Mouse (Mus musculus) liver, embryonic 12.5 days (tissue): Measurements from ENCODE around the gene Mbtd1. TPM values are rescaled to one million over a fixed set of nuclear protein-coding genes. Genes with fewer than 3 reads are reported as not detected.

Experiments
- ATAC-seq: fragments of 200-750 bp; cut with Nextera tagmentation; 2 replicates; pipeline ENCODE4 v1.8.0; 2017; ENCODE audit warnings: moderate number of reproducible peaks, mild to moderate bottlenecking, moderate library complexity
- H3K27ac ChIP-seq: fragments of 300-500 bp; sonication (generic); 2 replicates; pipeline ENCODE4 v1.5.1; 2016; ENCODE audit warnings: mild to moderate bottlenecking
- H3K27me3 ChIP-seq: fragments of 300-500 bp; sonication (generic); replicated peaks from 2 replicates; pipeline ENCODE4 v1.6.1; 2016; ENCODE audit warnings: mild to moderate bottlenecking, moderate library complexity
- H3K36me3 ChIP-seq: fragments of 300-500 bp; sonication (generic); 2 replicates; pipeline ENCODE4 v1.6.1; 2016; ENCODE audit warnings: mild to moderate bottlenecking, moderate library complexity
- H3K4me1 ChIP-seq: fragments of 300-500 bp; sonication (generic); 2 replicates; pipeline ENCODE4 v1.6.1; 2016
- H3K4me2 ChIP-seq: fragments of 300-500 bp; sonication (generic); 2 replicates; pipeline ENCODE4 v1.6.1; 2016; ENCODE audit warnings: mild to moderate bottlenecking, moderate library complexity
- H3K4me3 ChIP-seq: fragments of 300-500 bp; sonication (generic); 2 replicates; pipeline ENCODE4 v1.5.1; 2016; ENCODE audit warnings: mild to moderate bottlenecking, moderate library complexity
- H3K9ac ChIP-seq: fragments of 300-500 bp; sonication (generic); 2 replicates; pipeline ENCODE4 v1.6.1; 2016; ENCODE audit warnings: mild to moderate bottlenecking, moderate library complexity
- H3K9me3 ChIP-seq: fragments of 300-500 bp; sonication (generic); replicated peaks from 2 replicates; pipeline ENCODE4 v1.6.1; 2016; ENCODE audit warnings: mild to moderate bottlenecking, moderate library complexity
- WGBS: fragments of 180-500 bp; shearing (Covaris S2); methylation state at CpG from one replicate; pipeline ENCODE4 v1.1.7; 2016; ENCODE audit not compliant: insufficient replicate concordance; 5-methylcytosine and 5-hydroxymethylcytosine counted together
- polyA plus RNA-seq: library from polyadenylated mRNA; unstranded; fragments of >200 nt; fragmentation: Nextera tagmentation; extraction: Ambion mirVana; gene quantifications from 2 replicates; pipeline ENCODE4 v1.2.1, GENCODE M21; 2016

Mbtd1 gene
- polyA plus RNA-seq, 1 experiment from 2014 or later: 12.8 TPM

GRCm38 (mm10) chr11:93995720-93996305 lies 110.2 kb downstream of the Mbtd1 start, which contains the start of gene Spag9:
Gene Spag9 (plus strand): TSS chr11:93996091.
- Histone ChIP-seq H3K4me2 (peak within 1 kb of the TSS; percentile 99), H3K4me3 (peak within 1 kb of the TSS; percentile 95), H3K9me3 (no peaks in the 10 kb centered on the region), H3K4me1 (peaks cover 45% of the 10 kb centered on the region), H3K27me3 (no peaks in the 10 kb centered on the region), H3K9ac (peak within 1 kb of the TSS; percentile 95), H3K27ac (peak within 1 kb of the TSS; percentile 100), H3K36me3 (peaks cover 5% of the 10 kb centered on the region; the same call in 1 of the 2 replicates)
- ATAC-seq: peak; percentile 91
- WGBS: under 1% methylated on average over 68 of the region's 70 CpGs

Other genes with a start within 250 kb of the Mbtd1 start
- gene Utp18, start 86 bp upstream of the Mbtd1 start, polyA plus RNA-seq: 38.6 and 38.9 TPM in 2 replicates
- gene Nme2, start 70.4 kb downstream of the Mbtd1 start, polyA plus RNA-seq: 76.4 and 76.8 TPM in 2 replicates
- 264 and 272 TPM in 2 replicates for gene Gm20390, start 82.4 kb downstream of the Mbtd1 start, polyA plus RNA-seq
- 195 and 224 TPM in 2 replicates for gene Nme1, start 82.7 kb downstream of the Mbtd1 start, polyA plus RNA-seq
- gene Spag9, start 110.2 kb downstream of the Mbtd1 start, polyA plus RNA-seq: 18.0 and 19.6 TPM in 2 replicates